Mouse (Mus musculus): ENCODE measurements around the gene Orai1. TPM values are rescaled to one million over a fixed set of nuclear protein-coding genes. Genes with fewer than 3 reads are reported as not detected.

Orai1 gene
- polyA plus RNA-seq, 1 experiment, result 76.9 TPM

GRCm38 (mm10) chr5:122994303-122994846 is 20.5 kb upstream of the Orai1 start:
- H3K4me3 ChIP-seq (ENCODE audit: control insufficient read depth, insufficient read depth, low read length), result no peak overlapping the region
- H3K36me3 ChIP-seq (ENCODE audit: control insufficient read depth, insufficient read depth, low read length), result 0 out of 2 replicates have a peak, but pooled peaks cover 3% of the 10 kb centered on the region
- no peak for TF ChIP-seq CTCF (IDR thresholded peaks at IDR 0.05; ENCODE audit: borderline replicate concordance, control insufficient read depth, extremely low read depth, insufficient read depth, low read length, poor library complexity)
- H3K27me3 ChIP-seq (ENCODE audit: control insufficient read depth, insufficient read depth, low read length), result no peaks in the 10 kb centered on the region
- H3K27ac ChIP-seq (ENCODE audit: control insufficient read depth, insufficient read depth, low read length), result peak overlapping the region; percentile 58; the same call in 1 of the 2 replicates
- DNase-seq, result peak; percentile 93
- WGBS, result 16% methylated on average over 5 of the region's 5 CpGs
- peaks cover 26% of the 10 kb centered on the region for H3K4me1 ChIP-seq (replicated peaks; ENCODE audit: control insufficient read depth, insufficient read depth, low read length)

- Histone ChIP-seq H3K27ac (ENCODE audit: control insufficient read depth, insufficient read depth, low read length) (peak overlapping the region; percentile 58), H3K4me1 (replicated peaks; ENCODE audit: control insufficient read depth, insufficient read depth, low read length) (peaks cover 25% of the 10 kb centered on the region), H3K4me3 (ENCODE audit: control insufficient read depth, insufficient read depth, low read length) (no peak overlapping the region), H3K27me3 (ENCODE audit: control insufficient read depth, insufficient read depth, low read length) (no peaks in the 10 kb centered on the region), H3K36me3 (ENCODE audit: control insufficient read depth, insufficient read depth, low read length) (0 out of 2 replicates have a peak, but pooled peaks cover 3% of the 10 kb centered on the region)
- no peak for DNase-seq
- WGBS, result 11% methylated on average over 1 of the region's 1 CpGs
- TF ChIP-seq POLR2A (IDR thresholded peaks at IDR 0.05; ENCODE audit: control insufficient read depth, extremely low read depth, insufficient read depth, low read length, poor library complexity) (no peak), CTCF (IDR thresholded peaks at IDR 0.05; ENCODE audit: borderline replicate concordance, control insufficient read depth, extremely low read depth, insufficient read depth, low read length, poor library complexity) (no peak)
Observed at GRCm38 (mm10) chr5:122994910-122995309, 20.0 kb upstream of the Orai1 start.

GRCm38 (mm10) chr5:122997205-122998204 is 17.4 kb upstream of the Orai1 start:
- 53% methylated on average over 18 of the region's 18 CpGs for WGBS
- Histone ChIP-seq H3K27me3 (ENCODE audit: control insufficient read depth, insufficient read depth, low read length) (no peaks in the 10 kb centered on the region), H3K27ac (ENCODE audit: control insufficient read depth, insufficient read depth, low read length) (no peak overlapping the region), H3K4me3 (ENCODE audit: control insufficient read depth, insufficient read depth, low read length) (no peak overlapping the region), H3K36me3 (ENCODE audit: control insufficient read depth, insufficient read depth, low read length) (0 out of 2 replicates have a peak, but pooled peaks cover 3% of the 10 kb centered on the region), H3K4me1 (replicated peaks; ENCODE audit: control insufficient read depth, insufficient read depth, low read length) (peaks cover 14% of the 10 kb centered on the region)
- no peak for DNase-seq
- no peak for TF ChIP-seq CTCF (IDR thresholded peaks at IDR 0.05; ENCODE audit: borderline replicate concordance, control insufficient read depth, extremely low read depth, insufficient read depth, low read length, poor library complexity)

GRCm38 (mm10) chr5:123000901-123001300 is 14.0 kb upstream of the Orai1 start:
- 0 out of 2 replicates have a peak, but pooled peaks cover 3% of the 10 kb centered on the region for H3K4me1 ChIP-seq (replicated peaks; ENCODE audit: control insufficient read depth, insufficient read depth, low read length)
- no peak overlapping the region for H3K4me3 ChIP-seq (ENCODE audit: control insufficient read depth, insufficient read depth, low read length)
- H3K27ac ChIP-seq (ENCODE audit: control insufficient read depth, insufficient read depth, low read length), result no peak overlapping the region
- 0 out of 2 replicates have a peak, but pooled peaks cover 3% of the 10 kb centered on the region for H3K36me3 ChIP-seq (ENCODE audit: control insufficient read depth, insufficient read depth, low read length)
- WGBS, result 83% methylated on average over 1 of the region's 1 CpGs
- no peak for TF ChIP-seq CTCF (IDR thresholded peaks at IDR 0.05; ENCODE audit: borderline replicate concordance, control insufficient read depth, extremely low read depth, insufficient read depth, low read length, poor library complexity)
- TF ChIP-seq POLR2A (IDR thresholded peaks at IDR 0.05; ENCODE audit: control insufficient read depth, extremely low read depth, insufficient read depth, low read length, poor library complexity), result no peak
- H3K27me3 ChIP-seq (ENCODE audit: control insufficient read depth, insufficient read depth, low read length), result no peaks in the 10 kb centered on the region
- DNase-seq, result no peak

GRCm38 (mm10) chr5:123005716-123006592 is 8.9 kb upstream of the Orai1 start:
- H3K27me3 ChIP-seq (ENCODE audit: control insufficient read depth, insufficient read depth, low read length), result no peaks in the 10 kb centered on the region
- 0 out of 2 replicates have a peak, but pooled peaks cover 3% of the 10 kb centered on the region for H3K4me1 ChIP-seq (replicated peaks; ENCODE audit: control insufficient read depth, insufficient read depth, low read length)
- no peak overlapping the region for H3K4me3 ChIP-seq (ENCODE audit: control insufficient read depth, insufficient read depth, low read length)
- TF ChIP-seq CTCF (IDR thresholded peaks at IDR 0.05; ENCODE audit: borderline replicate concordance, control insufficient read depth, extremely low read depth, insufficient read depth, low read length, poor library complexity), result no peak
- TF ChIP-seq POLR2A (IDR thresholded peaks at IDR 0.05; ENCODE audit: control insufficient read depth, extremely low read depth, insufficient read depth, low read length, poor library complexity), result no peak
- H3K36me3 ChIP-seq (ENCODE audit: control insufficient read depth, insufficient read depth, low read length), result no peaks in the 10 kb centered on the region
- DNase-seq, result no peak
- 88% methylated on average over 19 of the region's 19 CpGs for WGBS
- H3K27ac ChIP-seq (ENCODE audit: control insufficient read depth, insufficient read depth, low read length), result no peak overlapping the region
